Mouse (Mus musculus) adrenal gland, postnatal 36 days (tissue): ENCODE results near the gene Rnf31. TPM values are rescaled to one million over a fixed set of nuclear protein-coding genes. Genes with fewer than 3 reads are reported as not detected.
A peak's percentile ranks its signal among the peaks of the same experiment; 100 is the strongest.

Experiments used
- DNase-seq, 2 experiments: peaks; one replicate each; pipeline ENCODE4 v3.0.0; 2021; ENCODE audit warnings: mixed read lengths in 1 of 2
- total RNA-seq, 2 experiments: library from RNA; stranded (reverse); gene quantifications; 2 replicates each; pipeline ENCODE4 v1.2.3; 2021

The Rnf31 gene
- total RNA-seq, 2 experiments from 2014 or later = 33.7 to 33.9 TPM

GRCm38 (mm10) chr14:55604823-55605222, 13.3 kb downstream of the Rnf31 start:
- DNase-seq = no peak

GRCm38 (mm10) chr14:55605743-55606459, 14.4 kb downstream of the Rnf31 start:
- DNase-seq = no peak

GRCm38 (mm10) chr14:55608339-55608738, 16.8 kb downstream of the Rnf31 start:
- DNase-seq = no peak

GRCm38 (mm10) chr14:55613346-55613745, 21.8 kb downstream of the Rnf31 start:
- no peak for DNase-seq

GRCm38 (mm10) chr14:55614565-55615178, 23.2 kb downstream of the Rnf31 start:
- DNase-seq = no peak

- no peak for DNase-seq
Observed at GRCm38 (mm10) chr14:55615876-55616275, 24.4 kb downstream of the Rnf31 start.

- no peak for DNase-seq
Observed at GRCm38 (mm10) chr14:55616844-55617243, 25.3 kb downstream of the Rnf31 start.

GRCm38 (mm10) chr14:55617822-55618221, 26.3 kb downstream of the Rnf31 start, which contains the start of gene Rec8:
Rec8 (plus strand) TSS chr14:55618037.
- peak; percentile 46 to 60 for DNase-seq

GRCm38 (mm10) chr14:55618486-55619195, 27.1 kb downstream of the Rnf31 start:
- no peak for DNase-seq

- DNase-seq = no peak
Observed at GRCm38 (mm10) chr14:55628077-55628827, 36.7 kb downstream of the Rnf31 start.

- DNase-seq = peak; percentile 66 to 77
Observed at GRCm38 (mm10) chr14:55629312-55629711, 37.8 kb downstream of the Rnf31 start.

GRCm38 (mm10) chr14:55634874-55635522, 43.5 kb downstream of the Rnf31 start:
- DNase-seq = peak; percentile 59 to 60

- DNase-seq = peak; percentile 93 to 94
Observed at GRCm38 (mm10) chr14:55635523-55636007, 44.1 kb downstream of the Rnf31 start, which contains the start of gene Ipo4. Ipo4 (minus strand) TSS chr14:55635957.

- no peak for DNase-seq
Observed at GRCm38 (mm10) chr14:55637795-55638194, 46.3 kb downstream of the Rnf31 start, which contains the start of gene Gm49378. Gm49378 (minus strand) TSS chr14:55637895.

GRCm38 (mm10) chr14:55640816-55641215, 49.3 kb downstream of the Rnf31 start:
- DNase-seq = no peak

GRCm38 (mm10) chr14:55641291-55641690, 49.8 kb downstream of the Rnf31 start:
- DNase-seq = no peak

- no peak for DNase-seq
Observed at GRCm38 (mm10) chr14:55642679-55643059, 51.2 kb downstream of the Rnf31 start.

- DNase-seq = peak; percentile 87 to 91
Observed at GRCm38 (mm10) chr14:55643060-55643907, 51.8 kb downstream of the Rnf31 start, which contains the start of gene Tm9sf1. Tm9sf1 (minus strand) TSS chr14:55643806.

- DNase-seq = no peak
Observed at GRCm38 (mm10) chr14:55644261-55644888, 52.9 kb downstream of the Rnf31 start.

GRCm38 (mm10) chr14:55649884-55650283, 58.4 kb downstream of the Rnf31 start, which contains the start of gene Tssk4:
Tssk4 (plus strand) TSS chr14:55650184.
- DNase-seq = no peak
